Mouse (Mus musculus) hindbrain, embryonic 14.5 days (tissue): ENCODE results near the gene Ccdc9b. TPM values are rescaled to one million over a fixed set of nuclear protein-coding genes. Genes with fewer than 3 reads are reported as not detected.

ENCODE experiments used
- ATAC-seq: fragments of 200-750 bp; cut with Nextera tagmentation; 2 replicates; pipeline ENCODE4 v1.8.0; 2017; ENCODE audit warnings: moderate number of reproducible peaks, mild to moderate bottlenecking, moderate TSS enrichment, moderate library complexity; ENCODE audit not compliant: low FRiP score
- DNase-seq: peaks from one replicate; pipeline ENCODE4 v3.0.0-alpha.2; 2015; ENCODE audit warnings: low spot score
- H3K27ac ChIP-seq: fragments of 300-500 bp; sonication (generic); 2 replicates; pipeline ENCODE4 v1.5.1; 2014; ENCODE audit warnings: mild to moderate bottlenecking, moderate library complexity
- H3K27me3 ChIP-seq: fragments of 300-500 bp; sonication (generic); 2 replicates; pipeline ENCODE4 v1.6.1; 2014; ENCODE audit warnings: mild to moderate bottlenecking, low read length, mixed read lengths; ENCODE audit not compliant: control insufficient read depth, insufficient read depth
- H3K36me3 ChIP-seq: fragments of 300-500 bp; sonication (generic); replicated peaks from 2 replicates; pipeline ENCODE4 v1.6.1; 2014; ENCODE audit not compliant: control insufficient read depth, insufficient read depth
- H3K4me1 ChIP-seq: fragments of 300-500 bp; sonication (generic); replicated peaks from 2 replicates; pipeline ENCODE4 v1.6.1; 2014; ENCODE audit warnings: antibody characterized with exemption, low read length, mixed read lengths; ENCODE audit not compliant: control insufficient read depth, insufficient read depth
- H3K4me2 ChIP-seq: fragments of 300-500 bp; sonication (generic); replicated peaks from 2 replicates; pipeline ENCODE4 v1.6.1; 2014; ENCODE audit warnings: mild to moderate bottlenecking, moderate library complexity
- H3K4me3 ChIP-seq: fragments of 300-500 bp; sonication (generic); replicated peaks from 2 replicates; pipeline ENCODE4 v1.5.1; 2014; ENCODE audit warnings: mild to moderate bottlenecking, low read length
- H3K9ac ChIP-seq: fragments of 300-500 bp; sonication (generic); 2 replicates; pipeline ENCODE4 v1.6.1; 2014
- H3K9me3 ChIP-seq: fragments of 300-500 bp; sonication (generic); 2 replicates; pipeline ENCODE4 v1.6.1; 2016; ENCODE audit warnings: low read length; ENCODE audit not compliant: control insufficient read depth
- WGBS: fragments of 180-500 bp; shearing (Covaris S2); extraction: QIAGEN DNeasy Blood & Tissue Kit; methylation state at CpG from one replicate; pipeline ENCODE4 v1.1.7; 2014; 5-methylcytosine and 5-hydroxymethylcytosine counted together
- polyA plus RNA-seq: library from polyadenylated mRNA; unstranded; fragments of >200 nt; fragmentation: Nextera tagmentation; extraction: Ambion mirVana; gene quantifications from 2 replicates; pipeline ENCODE4 v1.2.1, GENCODE M21; 2014

Gene Ccdc9b
- polyA plus RNA-seq, 1 experiment from 2014 or later: 0.87 TPM

DNA sequence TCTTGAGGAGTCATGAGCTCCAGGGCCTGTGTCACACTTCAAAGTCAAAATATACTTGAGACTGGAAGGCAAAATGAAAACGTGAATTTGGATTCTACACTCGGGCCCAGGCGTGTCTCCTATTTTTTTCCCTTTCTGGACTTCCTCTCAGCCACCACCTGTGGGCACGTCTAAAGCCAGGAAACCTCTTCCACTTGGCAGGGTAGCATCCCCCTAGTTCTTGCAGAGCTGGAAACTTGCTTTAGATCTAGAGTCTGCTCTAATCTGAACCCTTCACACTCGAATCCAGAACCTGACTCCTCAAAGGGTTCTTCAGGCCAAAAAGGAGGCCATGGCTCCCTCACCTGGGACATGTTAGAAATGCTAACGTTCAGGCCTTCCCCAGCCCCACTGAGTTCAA is 7.1 kb downstream of the Ccdc9b start:
- H3K4me2 ChIP-seq: no peak overlapping the region
- no peaks in the 10 kb centered on the region for H3K36me3 ChIP-seq
- H3K27me3 ChIP-seq: no peaks in the 10 kb centered on the region
- 87% methylated on average over 6 of the region's 6 CpGs for WGBS
- H3K27ac ChIP-seq: no peak overlapping the region
- DNase-seq (no peak), ATAC-seq (no peak)
- H3K9ac ChIP-seq: no peak overlapping the region
- H3K9me3 ChIP-seq: no peaks in the 10 kb centered on the region
- H3K4me3 ChIP-seq: no peak overlapping the region
- H3K4me1 ChIP-seq: peaks cover 4% of the 10 kb centered on the region; the same call in 1 of the 2 replicates

DNA sequence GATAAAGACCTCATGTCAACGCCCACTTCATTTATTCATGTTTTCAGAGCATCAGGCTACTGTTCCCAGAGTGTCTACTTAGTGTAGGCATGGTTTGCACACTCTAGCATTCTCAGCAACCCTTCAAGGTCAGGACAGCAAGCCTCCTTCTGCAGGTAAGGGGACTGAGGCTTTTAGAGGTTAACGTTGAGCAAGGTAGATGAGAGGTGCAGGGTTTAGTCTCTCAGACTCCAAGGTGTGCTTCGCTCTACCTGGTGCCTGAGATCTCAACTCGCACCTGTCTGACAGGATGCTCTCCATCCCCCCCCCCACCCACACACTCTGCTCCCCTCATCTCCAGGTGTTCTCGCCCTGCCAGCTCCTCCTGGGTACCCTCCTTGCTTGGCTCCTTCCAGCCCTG is 8.3 kb downstream of the Ccdc9b start:
- DNase-seq (no peak), ATAC-seq (no peak)
- Histone ChIP-seq H3K4me1 (peaks cover 16% of the 10 kb centered on the region), H3K27me3 (no peaks in the 10 kb centered on the region), H3K4me3 (no peak overlapping the region), H3K36me3 (no peaks in the 10 kb centered on the region), H3K9ac (no peak overlapping the region), H3K4me2 (no peak overlapping the region), H3K27ac (no peak overlapping the region), H3K9me3 (no peaks in the 10 kb centered on the region)
- 95% methylated on average over 5 of the region's 5 CpGs for WGBS

DNA sequence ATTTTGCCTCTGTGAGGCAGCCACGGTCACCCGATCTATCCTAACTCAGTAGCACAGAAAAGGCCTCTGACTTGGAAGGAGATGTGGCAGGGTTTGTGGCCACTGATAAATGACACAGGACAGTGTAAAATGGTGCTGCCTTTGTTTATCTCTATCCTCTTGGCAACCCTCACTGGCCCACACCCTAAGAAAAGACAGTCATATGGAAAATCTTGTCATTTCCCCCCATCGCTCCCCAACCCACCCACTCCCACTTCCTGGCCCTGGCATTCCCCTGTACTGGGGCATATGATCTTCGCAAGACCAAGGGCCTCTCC is 9.7 kb downstream of the Ccdc9b start:
- H3K9ac ChIP-seq: no peak overlapping the region

DNA sequence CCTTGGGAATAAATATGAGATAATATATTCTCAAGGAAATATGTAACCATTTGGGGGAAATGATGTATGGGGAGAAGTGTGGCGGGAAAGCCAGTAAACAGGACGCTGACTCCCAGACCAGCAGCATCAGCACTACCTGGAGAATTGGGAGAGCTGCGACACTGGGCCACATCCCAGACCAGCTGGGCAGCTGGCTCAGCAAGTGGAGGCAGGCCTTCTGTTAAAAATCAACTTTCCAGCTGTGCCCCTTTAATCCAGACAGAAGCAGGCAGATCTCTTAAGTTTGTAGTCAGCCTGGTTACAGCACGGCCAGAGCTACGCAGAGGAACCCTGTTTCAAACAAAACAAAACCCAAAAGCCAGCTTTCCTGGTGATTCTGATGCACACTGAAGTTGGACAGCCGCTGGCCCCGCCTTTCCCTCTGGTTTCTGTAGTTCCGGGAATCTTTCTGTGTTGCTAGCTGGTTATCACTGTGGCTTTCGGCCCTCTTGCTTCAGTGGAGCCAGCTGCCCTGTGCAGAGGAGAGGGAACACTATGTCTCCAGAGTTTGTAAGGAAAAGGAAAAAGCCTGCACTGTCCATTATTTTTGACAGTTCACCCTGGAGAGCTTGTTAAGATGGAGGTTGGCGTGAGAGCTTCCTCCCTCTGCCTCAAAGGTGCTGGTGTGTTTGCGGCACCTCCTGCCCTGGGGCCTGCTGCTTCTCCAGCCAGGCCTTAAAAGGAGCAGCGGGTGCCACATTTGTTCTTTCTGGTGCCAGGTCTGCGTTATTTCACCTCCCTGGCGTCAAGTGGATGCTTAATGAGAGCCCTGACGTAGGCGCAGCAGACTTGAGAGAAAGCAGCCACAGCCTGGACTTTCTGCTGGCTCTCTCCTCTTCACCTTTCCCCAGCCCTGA is 10.3 kb downstream of the Ccdc9b start:
- H3K27me3 ChIP-seq: no peaks in the 10 kb centered on the region
- no peak for ATAC-seq
- no peak overlapping the region for H3K27ac ChIP-seq

More for the DNA sequence above, 9.7 kb downstream of the Ccdc9b start:
- H3K27me3 ChIP-seq: no peaks in the 10 kb centered on the region
- 66% methylated on average over 4 of the region's 4 CpGs for WGBS
- peaks cover 30% of the 10 kb centered on the region for H3K4me1 ChIP-seq
- no peak for DNase-seq
- H3K4me3 ChIP-seq: no peak overlapping the region
- no peak for ATAC-seq
- H3K27ac ChIP-seq: no peak overlapping the region
- H3K4me2 ChIP-seq: no peak overlapping the region
- H3K9me3 ChIP-seq: no peaks in the 10 kb centered on the region
- no peaks in the 10 kb centered on the region for H3K36me3 ChIP-seq

DNA sequence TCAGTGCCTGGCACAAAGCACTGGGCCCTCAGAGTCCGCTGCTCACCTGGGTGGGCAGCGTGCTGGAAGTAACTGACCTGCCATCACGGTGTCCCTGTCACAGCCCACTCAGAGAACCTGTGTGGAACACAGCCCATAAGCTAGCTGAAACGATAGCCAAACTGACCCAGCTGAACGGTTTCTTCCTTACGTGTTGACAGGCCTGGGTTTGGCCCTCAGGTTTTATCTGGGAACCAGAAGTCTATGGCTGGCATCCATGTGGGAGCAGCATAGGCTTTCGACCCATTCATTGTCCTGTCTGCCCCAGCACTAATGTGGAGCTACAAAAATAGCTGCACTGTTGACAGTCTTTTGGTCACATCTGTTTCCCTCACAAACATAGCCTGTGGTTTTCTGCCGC is 12.0 kb downstream of the Ccdc9b start:
- DNase-seq (no peak), ATAC-seq (no peak)
- Histone ChIP-seq H3K4me3 (no peak overlapping the region), H3K4me1 (peaks cover 39% of the 10 kb centered on the region), H3K27me3 (no peaks in the 10 kb centered on the region), H3K36me3 (no peaks in the 10 kb centered on the region), H3K9ac (no peak overlapping the region), H3K4me2 (peak overlapping the region; percentile 24; the same call in 1 of the 2 replicates), H3K9me3 (no peaks in the 10 kb centered on the region), H3K27ac (no peak overlapping the region)
- WGBS: 73% methylated on average over 8 of the region's 8 CpGs

More for the DNA sequence above, 10.3 kb downstream of the Ccdc9b start:
- DNase-seq: no peak
- no peak overlapping the region for H3K9ac ChIP-seq
- no peaks in the 10 kb centered on the region for H3K9me3 ChIP-seq
- 66% methylated on average over 16 of the region's 16 CpGs for WGBS
- no peaks in the 10 kb centered on the region for H3K36me3 ChIP-seq
- no peak overlapping the region for H3K4me3 ChIP-seq
- H3K4me2 ChIP-seq: no peak overlapping the region
- H3K4me1 ChIP-seq: peaks cover 36% of the 10 kb centered on the region

DNA sequence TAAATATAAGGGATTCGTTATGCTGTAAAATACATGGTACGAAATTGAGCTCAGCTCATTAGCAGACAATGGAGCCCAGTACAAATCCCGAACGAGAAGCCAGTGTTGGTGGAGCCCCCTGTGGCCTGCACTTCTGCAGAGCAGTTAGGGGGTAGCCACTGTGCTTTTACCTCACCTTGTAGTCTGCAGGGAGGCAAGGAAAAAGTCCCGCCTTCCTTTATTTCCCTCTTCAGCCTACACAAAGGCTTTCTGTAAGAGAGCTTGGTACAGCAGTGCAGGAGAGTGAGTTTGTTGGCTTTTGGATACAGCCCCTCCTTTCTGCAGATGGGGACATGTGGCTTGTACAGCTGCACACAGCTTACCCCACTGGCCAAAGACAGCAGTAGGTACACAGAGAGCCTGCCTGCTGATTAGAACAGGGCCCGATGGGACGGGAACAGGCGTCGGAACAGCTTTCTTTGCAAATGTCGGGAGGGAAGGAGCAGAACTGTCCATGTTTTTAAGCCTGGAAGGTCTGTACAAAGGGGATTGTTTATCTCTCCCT is 13.0 kb downstream of the Ccdc9b start:
- no peaks in the 10 kb centered on the region for H3K36me3 ChIP-seq
- H3K4me1 ChIP-seq: peaks cover 47% of the 10 kb centered on the region
- no peak for ATAC-seq
- 13% methylated on average over 10 of the region's 10 CpGs for WGBS
- H3K27ac ChIP-seq: no peak overlapping the region
- peak overlapping the region; percentile 24 for H3K9ac ChIP-seq
- H3K9me3 ChIP-seq: no peaks in the 10 kb centered on the region
- peaks cover 2% of the 10 kb centered on the region; the same call in 1 of the 2 replicates for H3K27me3 ChIP-seq
- no peak for DNase-seq
- H3K4me2 ChIP-seq: peak overlapping the region; percentile 24
- H3K4me3 ChIP-seq: no peak overlapping the region

DNA sequence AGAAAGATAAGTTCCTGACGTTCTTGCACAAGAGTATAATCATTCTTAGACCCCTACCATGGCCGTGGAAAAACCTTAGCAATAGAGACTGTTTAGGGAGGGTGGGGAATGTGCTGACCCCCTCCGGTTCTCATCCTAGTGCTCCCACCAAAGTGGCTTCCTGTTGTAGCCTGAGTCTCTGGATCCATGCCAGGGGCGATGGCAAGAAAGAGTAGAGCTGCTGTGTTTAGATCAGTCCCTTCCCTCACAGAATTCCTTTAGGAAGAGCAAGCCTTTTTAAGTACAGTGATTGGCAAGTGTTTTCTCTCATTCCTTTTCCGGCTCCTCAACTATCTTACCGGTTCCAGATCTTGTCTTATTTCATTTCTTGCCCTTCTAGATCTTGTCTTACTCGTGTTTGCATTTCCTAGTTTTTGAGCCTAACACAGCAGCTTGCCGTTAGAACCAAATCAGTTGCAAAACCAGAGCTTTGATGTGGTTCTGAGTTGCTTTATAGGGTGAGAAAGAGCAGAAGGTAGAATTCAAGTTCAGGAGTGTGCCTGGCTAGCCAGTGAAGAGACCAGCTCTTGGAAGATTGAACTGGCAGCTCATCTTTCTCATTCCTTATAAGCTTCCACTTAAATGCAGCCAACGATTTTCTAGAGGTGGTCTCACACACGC is 15.0 kb downstream of the Ccdc9b start:
- 38% methylated on average over 10 of the region's 10 CpGs for WGBS
- H3K9me3 ChIP-seq: no peaks in the 10 kb centered on the region
- no peak for ATAC-seq
- H3K36me3 ChIP-seq: no peaks in the 10 kb centered on the region
- H3K27ac ChIP-seq: no peak overlapping the region
- peak overlapping the region; percentile 94 for H3K9ac ChIP-seq
- peak; percentile 58 for DNase-seq
- H3K4me2 ChIP-seq: peak overlapping the region; percentile 84
- H3K27me3 ChIP-seq: peaks cover 4% of the 10 kb centered on the region; the same call in 1 of the 2 replicates
- H3K4me1 ChIP-seq: peaks cover 48% of the 10 kb centered on the region
- peak overlapping the region; percentile 89 for H3K4me3 ChIP-seq

DNA sequence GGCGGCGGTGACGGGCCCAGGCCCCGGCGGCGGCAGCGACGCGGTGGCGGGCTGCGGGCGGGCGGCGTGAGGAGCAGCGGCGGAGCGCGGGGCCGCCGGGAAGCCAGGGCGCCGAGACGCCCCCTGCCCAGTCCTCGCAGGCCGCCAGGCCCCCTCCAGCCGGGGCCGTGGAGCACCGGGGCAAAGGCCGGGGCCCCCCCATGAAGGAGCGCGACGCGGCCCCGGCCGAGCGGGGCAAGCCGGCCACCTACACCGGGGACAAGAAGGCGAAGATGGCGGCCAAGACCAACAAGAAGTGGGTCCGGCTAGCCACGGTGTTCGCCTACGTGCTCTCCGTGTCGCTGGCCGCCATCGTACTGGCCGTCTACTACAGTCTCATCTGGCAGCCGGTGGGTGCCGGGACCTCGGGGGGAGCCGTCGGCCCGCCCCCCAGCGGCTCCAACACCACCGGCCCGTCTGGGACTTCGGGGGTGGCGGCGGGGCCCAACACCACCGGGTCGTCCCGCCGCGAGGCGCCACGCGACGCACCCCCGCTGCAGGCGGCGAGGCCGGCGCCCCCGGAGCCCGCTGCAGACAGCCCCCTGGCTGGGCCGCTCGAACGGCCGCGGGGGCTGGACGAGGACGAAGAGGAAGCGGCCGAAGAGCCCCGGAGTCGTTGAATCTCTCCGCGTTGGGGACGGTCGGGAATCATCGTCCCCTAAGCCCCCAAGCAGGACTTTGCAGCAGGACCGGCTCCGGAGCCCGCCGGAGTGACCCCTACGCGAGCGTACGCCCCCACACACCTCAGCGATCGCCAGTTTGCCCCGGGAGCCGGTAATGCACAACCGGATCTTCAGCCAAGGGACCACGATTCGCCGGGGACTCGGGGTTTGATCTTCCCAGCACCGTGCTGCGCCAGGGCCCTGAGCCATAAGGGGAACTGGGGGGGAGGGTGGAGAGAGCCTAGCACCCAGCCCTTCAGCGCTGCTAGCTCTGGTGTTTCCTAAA is 16.3 kb downstream of the Ccdc9b start:
- no peak for DNase-seq
- no peaks in the 10 kb centered on the region for H3K36me3 ChIP-seq
- WGBS: under 1% methylated on average over 100 of the region's 113 CpGs
- no peaks in the 10 kb centered on the region for H3K9me3 ChIP-seq
- peak overlapping the region; percentile 89 for H3K4me3 ChIP-seq
- peak overlapping the region; percentile 75 for H3K27ac ChIP-seq
- H3K4me1 ChIP-seq: peaks cover 48% of the 10 kb centered on the region
- H3K9ac ChIP-seq: peak overlapping the region; percentile 94
- peak overlapping the region; percentile 84 for H3K4me2 ChIP-seq
- H3K27me3 ChIP-seq: peaks cover 4% of the 10 kb centered on the region; the same call in 1 of the 2 replicates
- ATAC-seq: peak; percentile 36
